Mouse (Mus musculus) A20 (cell line): ENCODE measurements at regions not wholly inside any gene's neighbourhood (a gene's known extent, or its start where the extent isn't known, plus 50 kb on each side); places are given as distances from the start of the nearest gene placed in this dataset.

Experiments used
- DNase-seq: peaks from one replicate; pipeline ENCODE4 v3.0.0-alpha.2; 2011; ENCODE audit warnings: low read depth, low spot score

DNA sequence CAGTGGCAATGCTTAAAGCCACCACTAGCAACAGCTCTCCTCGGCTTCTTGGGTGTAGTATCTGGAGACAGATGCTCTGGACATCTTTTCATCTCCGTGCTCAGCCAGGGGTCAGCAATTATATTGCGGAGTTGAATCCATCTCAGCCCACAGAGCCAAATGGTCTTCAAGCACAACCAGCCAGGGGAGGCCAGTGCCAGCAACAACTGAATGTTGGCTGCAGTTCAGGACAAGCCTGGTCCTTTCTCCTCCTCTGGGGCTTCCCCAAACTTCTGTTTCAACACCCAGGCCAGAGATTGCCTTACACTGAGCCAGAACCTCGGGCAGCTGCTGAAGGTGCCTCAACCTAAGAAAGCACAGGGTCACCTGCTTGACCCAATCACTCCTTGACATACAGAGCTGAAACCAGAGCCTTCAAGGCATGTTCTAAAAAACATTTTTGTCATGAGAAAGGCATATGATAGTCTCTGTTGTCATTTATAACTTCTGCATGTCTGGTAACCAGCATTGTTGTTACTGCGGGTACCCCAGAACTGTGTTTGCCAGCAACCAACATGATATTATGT, 169.9 kb upstream of the Lef1 start:
- no peak for DNase-seq

GRCm38 (mm10) chr3:130936980-130937379, 173.3 kb upstream of the Lef1 start:
- DNase-seq: no peak

DNA sequence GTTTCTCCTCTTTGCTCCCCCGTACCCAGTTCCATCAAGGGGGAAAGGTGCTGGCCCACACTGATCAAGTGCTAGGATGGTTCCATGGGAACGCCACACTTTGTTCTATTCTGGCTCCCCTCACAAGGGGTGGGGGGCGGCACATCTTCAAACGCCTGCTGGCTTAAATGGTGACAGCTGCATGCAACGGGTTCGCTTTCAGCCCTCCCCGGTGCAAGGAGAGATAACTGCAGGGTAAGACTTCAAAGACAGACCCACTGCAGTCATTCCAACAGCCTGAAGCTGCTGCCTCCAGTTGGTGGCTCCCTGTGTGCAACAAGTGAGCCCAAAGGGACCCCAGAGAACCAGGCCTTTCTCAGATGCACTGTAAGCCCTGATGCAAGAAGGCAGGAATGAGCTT, 173.9 kb upstream of the Lef1 start:
- no peak for DNase-seq

DNA sequence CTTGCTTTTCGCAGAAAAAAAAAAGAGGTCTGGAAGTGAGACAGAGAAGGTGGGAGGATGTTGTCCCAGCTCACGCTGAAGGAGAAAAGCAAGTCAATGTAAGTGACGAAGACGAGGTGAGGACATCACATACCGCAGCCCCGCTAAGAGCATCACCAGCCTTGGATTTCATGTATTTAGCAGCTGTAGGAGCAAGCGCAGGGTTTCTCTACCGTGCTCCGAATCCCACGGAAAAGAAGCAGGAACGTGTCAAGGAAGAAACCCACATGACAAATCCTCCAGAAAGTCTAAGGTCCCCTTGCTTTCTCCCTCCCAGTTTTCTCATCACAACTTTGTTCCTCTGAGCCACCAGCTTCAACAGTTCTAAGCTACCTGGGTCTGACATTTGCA, 174.3 kb upstream of the Lef1 start:
- DNase-seq: no peak

- DNase-seq: no peak
Measured at GRCm38 (mm10) chr3:130935302-130935925, 174.9 kb upstream of the Lef1 start.

GRCm38 (mm10) chr3:130932723-130933122, 177.5 kb upstream of the Lef1 start:
- no peak for DNase-seq

DNA sequence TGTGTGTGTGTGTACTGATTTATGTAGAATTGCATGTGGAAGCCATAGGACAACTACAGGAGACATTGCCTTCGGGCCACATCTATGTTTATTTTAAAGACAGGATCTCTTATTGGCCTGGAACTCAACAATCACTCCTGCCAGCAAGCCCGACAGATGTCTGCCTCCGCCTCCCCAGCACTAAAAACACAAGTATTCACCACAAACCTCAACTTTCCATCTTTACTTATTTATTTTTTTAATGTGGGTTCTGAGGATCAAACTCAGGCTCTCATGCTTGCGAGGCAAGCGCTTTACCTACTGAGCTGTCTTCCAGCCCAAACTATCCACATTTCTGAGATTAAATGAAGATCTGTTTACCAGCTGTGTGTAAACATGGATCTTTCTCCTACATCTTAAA, 178.0 kb upstream of the Lef1 start:
- DNase-seq: no peak

GRCm38 (mm10) chr3:130925000-130925399, 185.3 kb upstream of the Lef1 start:
- no peak for DNase-seq

GRCm38 (mm10) chr3:130923615-130923958, 186.7 kb upstream of the Lef1 start:
- DNase-seq: peak; percentile 14

DNA sequence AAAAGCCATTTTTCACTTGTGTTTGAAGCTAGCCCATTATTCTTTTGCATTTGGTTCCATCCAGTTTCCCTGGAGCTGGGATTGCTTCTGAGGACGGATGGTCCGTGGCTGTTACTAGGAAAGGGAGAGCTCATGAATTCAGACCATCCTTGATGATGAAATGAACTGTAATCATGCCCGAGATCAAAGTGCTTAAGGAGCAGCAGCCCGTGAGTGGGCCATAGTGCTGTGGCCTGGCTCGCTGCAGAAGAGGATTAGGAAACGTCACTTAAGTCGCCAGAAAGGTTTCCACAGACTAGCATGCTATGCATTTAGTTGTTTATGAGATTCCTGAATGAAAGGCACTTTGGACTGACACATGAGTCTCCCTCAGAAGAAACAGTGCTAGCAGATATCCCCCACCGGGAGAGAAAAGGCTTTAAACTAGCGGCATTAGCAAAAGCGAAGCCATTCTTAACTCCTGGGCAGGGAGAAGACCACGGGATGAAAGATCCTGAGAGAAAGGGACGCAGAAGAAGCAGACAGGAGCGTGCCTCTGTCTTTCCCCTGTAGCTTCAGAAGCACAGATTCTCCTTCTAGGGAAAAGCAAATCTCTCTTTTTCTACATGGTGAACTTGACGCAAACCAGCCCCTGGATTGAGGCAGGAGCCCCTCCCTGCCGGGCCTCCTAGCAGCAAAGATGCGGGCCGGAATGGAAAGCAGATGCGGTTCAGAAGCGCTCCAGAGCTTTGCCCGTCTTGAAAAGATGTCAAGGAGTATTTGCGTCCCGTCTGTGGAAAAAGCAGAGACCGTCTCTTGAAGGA, 187.3 kb upstream of the Lef1 start:
- no peak for DNase-seq

- no peak for DNase-seq
Measured at GRCm38 (mm10) chr3:130921621-130922245, 188.5 kb upstream of the Lef1 start.

- DNase-seq: no peak
Measured at GRCm38 (mm10) chr3:130913812-130914211, 183.6 kb upstream of the Rpl34 start.

DNA sequence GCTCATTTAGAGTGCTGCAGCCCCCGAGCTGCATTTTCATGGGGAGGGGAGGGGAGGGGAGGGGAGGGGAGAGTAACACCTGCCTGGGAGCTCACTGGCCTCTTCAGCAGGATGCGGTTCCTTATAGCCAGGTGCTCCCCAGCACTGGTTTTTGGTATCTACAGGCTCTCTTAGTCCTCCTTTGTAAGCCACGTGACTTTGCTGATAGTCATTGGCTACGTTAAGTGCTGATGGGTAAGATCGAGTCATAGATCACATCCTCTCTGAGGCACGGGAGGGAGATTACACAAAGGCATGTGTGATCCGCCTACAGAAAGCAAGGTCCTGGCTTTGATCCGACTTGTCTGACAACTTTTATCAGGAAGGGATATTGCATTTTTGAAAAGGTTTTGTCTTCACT, 174.9 kb upstream of the Rpl34 start:
- DNase-seq: no peak

- no peak for DNase-seq
Measured at GRCm38 (mm10) chr3:130903329-130903728, 173.1 kb upstream of the Rpl34 start.

DNA sequence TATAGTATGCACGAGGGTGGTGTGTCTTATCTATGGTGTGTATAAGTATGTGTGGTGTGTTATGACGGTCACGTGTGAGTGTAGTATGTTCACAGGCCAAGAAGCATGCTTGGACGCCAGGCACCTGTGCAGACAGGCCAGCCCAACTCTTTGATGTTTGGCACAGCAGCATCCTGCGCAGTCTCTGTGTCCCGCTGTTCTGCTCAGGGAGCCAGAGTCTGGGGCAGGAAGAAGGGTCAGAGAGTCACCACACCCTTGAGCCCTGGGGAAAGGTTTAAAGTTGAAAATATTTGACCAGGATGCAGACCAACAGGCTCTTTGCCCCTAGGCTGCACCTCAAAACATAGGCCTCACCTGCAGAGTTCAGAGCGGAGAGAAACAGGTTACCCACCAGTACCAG, 172.2 kb upstream of the Rpl34 start:
- DNase-seq: no peak

GRCm38 (mm10) chr3:130901343-130901742, 171.1 kb upstream of the Rpl34 start:
- DNase-seq: no peak

- no peak for DNase-seq
Measured at GRCm38 (mm10) chr3:130900846-130901245, 170.6 kb upstream of the Rpl34 start.

DNA sequence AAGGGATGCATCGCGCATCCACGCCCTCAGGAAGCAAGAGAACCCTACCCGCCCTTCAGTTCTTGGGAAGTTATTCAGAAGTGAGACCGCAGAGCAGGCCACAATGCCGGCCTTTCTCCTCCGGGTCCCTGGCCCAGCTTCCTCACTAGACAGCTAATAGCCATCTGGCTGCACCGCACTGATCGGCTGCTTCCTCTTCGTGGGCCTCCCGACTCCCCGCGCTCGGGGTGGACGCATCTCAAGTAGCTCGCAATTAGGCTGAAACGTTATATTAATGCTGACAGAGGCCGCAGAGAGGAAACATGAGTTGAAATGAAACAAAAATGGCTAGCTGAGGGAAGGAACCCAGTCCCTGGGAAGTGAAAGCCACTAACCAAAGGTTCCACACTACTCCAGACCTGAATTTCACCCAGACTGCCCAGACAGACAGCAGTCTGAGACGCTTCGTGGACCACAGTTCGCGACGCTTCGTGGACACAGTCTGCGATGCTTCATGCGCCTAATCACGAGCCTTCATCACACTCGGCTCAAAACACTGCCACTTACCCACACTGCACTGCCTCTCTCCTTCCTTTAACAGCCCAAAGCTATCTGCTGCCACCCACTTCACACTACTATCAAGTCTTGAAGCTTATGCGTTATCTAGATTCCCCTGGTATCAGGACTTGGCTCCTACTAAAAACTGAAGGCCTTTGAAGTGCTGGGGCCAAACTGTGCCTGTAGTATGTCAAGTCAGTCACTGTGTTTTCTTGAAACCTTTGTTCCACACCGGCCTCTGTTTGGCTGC, 170.0 kb upstream of the Rpl34 start:
- DNase-seq: peak; percentile 55

DNA sequence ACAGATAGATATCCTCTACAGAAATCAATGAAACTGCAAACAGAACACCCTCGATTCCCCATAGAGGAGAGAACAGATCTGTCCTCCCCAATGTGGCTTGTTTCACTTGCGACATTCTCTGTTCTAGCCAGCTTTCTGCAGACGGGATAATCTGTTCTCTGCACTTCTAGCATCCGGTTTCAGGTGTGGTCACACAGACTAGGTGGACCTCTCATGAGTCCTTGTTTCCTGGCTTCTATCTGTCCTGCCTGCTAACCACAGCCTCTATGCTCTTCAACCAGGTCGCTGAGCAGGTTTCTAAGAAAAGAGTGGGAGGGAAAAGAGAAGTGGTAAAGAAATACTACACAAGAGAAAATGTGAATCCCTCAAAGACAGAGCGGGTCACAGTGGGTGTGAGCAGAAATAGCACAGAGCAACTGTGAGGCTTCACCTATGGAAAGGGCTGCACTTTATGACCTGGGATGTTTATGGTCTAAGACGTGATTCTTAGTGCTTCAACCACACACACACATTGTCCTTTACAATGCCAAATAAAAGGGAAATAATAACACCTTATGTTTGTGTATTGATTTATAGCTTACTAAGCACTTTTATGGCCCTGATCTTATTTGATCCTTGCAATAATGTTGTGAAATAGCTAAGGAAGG, 164.1 kb upstream of the Rpl34 start:
- DNase-seq: no peak

- peak; percentile 45 for DNase-seq
Measured at GRCm38 (mm10) chr3:130891310-130891709, 161.1 kb upstream of the Rpl34 start.

- no peak for DNase-seq
Measured at GRCm38 (mm10) chr3:130888587-130888986, 158.4 kb upstream of the Rpl34 start.
